Mouse (Mus musculus): ENCODE data around the gene Bspry.

The Bspry gene

GRCm38 (mm10) chr4:62480709-62481605, 1.1 kb downstream of the Bspry start:
- DNase-seq (ENCODE audit: low spot score), result no peak

- no peak for DNase-seq (ENCODE audit: low spot score)
These were observed 5.1 kb downstream of the Bspry start for GRCm38 (mm10) chr4:62484928-62485327.

GRCm38 (mm10) chr4:62485450-62486161, 5.8 kb downstream of the Bspry start:
- DNase-seq (ENCODE audit: low spot score), result no peak

DNA sequence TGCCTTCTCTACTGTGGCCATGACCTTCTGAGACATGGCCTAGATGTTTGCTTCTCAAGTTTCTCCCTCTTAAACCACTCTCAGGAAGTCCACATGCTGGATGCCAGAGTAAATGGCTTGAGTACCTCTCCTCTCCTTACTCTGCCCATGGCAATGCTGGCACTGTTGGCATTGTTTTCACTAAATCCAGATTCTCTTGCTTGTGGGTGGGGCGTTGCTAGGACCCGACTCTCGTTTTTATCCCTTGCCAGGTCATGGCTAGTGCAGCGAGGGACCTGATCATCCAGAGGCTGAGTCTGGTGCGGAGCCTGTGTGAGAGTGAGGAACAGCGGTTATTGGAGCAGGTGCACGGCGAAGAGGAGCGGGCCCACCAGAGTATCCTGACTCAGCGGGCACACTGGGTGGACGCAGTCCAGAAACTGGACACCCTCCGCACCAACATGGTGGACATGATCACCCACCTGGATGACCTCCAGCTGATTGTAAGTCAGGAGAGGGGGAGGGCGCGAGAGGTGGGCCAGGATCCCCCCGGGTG, 6.4 kb downstream of the Bspry start:
- no peak for DNase-seq (ENCODE audit: low spot score)

DNA sequence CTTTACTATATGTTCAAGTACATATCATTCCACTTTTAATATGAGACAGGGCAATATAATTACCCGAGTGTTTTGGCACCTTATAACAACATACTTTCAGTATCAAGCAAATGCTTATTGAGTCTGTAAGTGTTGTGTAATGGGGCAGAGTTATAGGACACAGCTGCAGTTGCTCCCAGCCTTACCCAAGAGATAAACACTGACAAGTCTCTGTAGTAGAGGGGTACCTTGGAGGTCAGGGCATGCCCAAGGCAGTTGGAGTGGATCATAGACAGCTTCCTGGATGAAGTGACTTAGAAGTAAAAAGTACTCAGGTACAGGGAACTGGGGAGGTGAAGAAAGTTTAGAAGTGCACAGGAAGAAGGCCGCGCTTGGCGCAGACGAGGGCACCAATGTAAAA, 7.3 kb downstream of the Bspry start:
- DNase-seq (ENCODE audit: low spot score), result no peak

DNA sequence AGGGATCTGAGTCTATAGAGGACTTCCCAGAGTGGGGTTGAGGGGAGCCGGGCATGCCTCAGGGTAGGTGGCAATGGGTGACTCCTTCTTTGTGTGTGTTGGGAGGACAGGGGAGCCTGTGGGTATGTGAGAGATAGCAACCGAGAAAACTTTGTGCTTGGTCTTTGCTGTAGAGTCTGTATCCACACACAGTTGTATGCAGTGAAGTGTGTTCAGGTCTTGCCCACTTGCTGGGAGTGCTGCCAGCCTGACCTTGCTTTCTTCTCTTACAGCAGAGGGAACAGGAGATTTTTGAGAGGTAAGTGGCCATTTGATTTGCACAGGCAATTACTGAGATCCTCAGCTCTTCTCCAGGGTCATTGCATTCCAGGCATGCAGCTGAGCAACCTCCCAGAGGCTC, 8.1 kb downstream of the Bspry start:
- DNase-seq (ENCODE audit: low spot score), result no peak

GRCm38 (mm10) chr4:62492682-62493081, 12.8 kb downstream of the Bspry start:
- no peak for DNase-seq (ENCODE audit: low spot score)

DNA sequence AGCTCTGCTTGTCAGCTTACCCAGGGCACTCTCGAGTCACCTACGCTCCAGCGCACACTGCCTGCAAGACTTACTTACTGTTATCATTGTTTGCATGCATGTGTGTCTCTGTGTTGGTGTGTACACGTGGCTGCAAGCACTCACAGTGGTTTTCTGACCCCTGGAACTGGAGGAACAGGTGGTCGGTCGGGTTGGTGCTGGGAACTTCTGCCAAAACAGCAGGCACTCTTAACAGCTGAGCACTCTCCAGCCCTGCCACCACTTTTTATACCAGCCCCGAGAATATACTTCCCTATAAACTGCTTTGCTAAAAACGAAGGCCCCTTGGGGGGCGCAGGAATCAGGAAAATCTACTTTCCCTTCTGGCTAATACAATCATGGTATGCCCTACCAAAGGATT, 14.4 kb downstream of the Bspry start:
- no peak for DNase-seq (ENCODE audit: low spot score)

DNA sequence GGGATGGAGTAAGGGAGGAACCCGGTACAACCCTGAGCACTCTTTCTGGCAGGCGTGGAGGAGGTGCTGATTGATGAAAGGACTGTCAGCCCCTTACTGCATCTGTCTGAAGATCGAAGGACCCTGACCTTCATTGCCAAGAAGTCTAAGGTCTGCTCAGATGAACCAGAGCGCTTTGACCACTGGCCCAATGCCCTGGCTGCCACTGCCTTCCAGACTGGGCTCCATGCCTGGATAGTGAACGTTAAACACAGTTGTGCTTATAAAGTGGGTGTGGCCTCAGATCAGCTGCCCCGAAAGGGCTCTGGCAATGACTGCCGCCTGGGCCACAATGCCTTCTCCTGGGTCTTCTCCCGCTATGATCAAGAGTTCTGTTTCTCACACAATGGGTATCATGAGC, 16.1 kb downstream of the Bspry start:
- no peak for DNase-seq (ENCODE audit: low spot score)

DNA sequence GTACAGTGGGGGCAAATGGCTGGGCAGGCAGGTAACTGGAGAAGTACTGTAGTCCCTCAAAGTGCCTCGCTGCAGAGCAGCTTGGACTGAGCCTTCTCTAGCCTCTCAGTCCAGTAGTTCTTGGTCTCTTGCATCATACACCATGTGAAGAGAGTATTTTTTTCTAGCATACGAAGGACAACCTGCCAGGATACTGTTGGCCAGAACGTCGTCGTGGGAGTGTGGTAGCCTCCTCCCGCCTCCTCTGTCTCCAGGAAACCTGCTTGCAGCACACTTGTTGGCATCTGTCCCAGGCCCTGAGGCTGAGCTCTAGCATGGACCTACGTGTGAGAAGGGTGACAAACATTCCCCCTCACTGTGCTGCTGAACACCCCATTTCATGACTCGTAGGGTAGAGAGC, 17.0 kb downstream of the Bspry start:
- DNase-seq (ENCODE audit: low spot score), result peak; percentile 74

GRCm38 (mm10) chr4:62500799-62501198, 20.9 kb downstream of the Bspry start:
- DNase-seq (ENCODE audit: low spot score), result no peak

DNA sequence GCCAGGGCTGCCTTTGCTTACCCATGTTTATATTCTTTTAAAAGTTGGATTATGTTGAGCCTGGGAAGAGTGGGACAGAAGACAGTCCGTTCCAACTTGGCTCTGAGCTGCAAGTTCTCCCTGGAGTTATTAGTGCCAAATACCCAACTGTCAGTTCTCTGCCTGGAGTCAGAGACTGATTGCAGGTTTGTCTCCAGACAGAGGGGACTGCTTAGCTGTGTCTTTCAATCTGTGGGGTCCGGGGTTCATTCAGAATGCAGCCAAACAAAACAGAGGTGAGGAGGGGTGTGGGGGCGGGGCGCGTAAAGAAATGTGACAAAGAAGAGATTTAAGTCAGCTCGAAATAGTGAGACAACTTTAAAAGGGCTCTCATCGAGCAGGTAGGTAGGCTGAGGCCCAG, 21.7 kb downstream of the Bspry start:
- no peak for DNase-seq (ENCODE audit: low spot score)

DNA sequence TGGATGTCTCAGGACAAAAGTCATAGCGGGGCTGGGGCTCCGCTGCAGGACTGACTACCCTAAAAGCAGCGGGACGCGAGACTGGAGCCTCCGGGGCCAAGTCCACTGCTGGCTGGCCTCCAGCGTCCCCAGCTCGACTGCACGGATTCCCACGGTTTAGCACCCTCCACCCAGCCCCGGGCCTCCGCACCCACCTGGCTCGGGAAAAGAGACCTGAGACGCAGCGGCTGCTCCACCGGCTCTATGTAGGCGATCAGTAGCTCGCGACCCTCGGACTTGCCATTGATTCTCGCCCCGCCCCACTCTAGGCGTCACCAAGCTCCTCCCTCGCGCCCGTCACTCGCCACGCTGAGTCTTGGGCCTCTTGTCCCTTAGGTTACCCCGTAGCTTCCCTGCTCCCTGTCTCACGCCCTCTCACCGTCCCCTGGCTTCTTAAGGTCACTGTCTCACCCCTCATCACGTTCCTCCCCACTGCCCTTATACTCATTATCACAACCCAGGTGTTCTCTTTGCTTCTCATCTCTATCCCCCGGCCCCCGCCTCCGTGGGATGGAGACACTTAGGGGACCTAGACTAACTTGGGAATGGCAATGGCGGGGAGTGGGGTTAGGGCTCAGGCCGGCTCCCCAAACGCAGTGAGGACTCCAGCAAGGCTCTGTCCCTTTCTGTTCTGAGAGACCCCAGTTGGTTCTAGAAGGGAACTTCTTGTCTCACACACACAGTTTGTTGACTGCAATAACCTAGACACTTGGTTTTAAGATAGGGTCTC, 22.3 kb downstream of the Bspry start:
- peak; percentile 83 for DNase-seq (ENCODE audit: low spot score)

DNA sequence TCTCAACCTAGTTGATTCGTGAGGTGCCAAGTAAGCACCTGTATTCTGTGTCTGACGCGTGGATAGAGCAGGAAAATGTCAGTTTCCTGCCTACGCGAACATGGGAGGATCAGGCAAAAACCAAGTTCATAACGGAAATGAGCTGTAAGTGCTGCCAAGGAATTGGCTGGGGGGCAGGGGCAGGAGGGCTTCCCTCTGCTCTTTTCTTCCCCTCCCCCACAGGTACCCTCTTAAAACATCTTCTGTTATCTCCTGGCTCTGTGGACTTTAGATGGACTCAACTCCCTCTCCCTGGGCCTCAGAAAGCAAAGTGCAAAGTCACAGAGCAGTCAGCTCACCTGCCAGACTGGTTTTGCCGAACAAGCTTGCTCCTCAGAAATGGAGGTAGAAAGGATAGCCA, 23.1 kb downstream of the Bspry start:
- no peak for DNase-seq (ENCODE audit: low spot score)

DNA sequence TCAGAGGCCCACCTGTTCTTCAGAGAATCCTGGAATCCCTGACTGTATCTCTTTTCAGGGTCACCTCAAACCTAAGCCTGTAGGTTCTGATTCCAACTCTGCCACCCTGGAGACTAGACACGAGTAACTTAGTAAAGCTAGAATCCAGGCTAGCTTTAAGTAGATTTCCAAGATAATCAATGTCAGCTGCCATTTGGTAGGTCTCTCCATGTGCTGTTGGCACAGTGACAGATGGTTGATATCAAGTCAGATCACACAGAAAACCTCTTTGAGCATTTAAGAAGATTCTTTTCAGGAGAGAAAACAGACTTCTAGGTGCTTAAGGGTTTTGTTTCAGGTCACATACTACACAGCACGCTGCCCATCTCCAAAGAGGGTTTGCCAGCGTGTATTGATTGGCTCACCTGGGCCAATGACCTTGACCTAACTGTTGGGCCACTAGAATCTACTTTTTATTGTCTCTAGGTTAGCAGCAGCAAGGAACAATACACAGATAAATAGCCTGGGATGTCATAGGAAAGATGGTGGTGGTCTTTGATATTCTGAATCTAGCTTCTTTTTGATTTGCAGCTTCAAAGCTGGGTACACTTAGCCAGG, 23.6 kb downstream of the Bspry start, which contains the start of gene Hdhd3:
Gene Hdhd3 (minus strand): TSS at position 94 of the 597 bp plus-strand sequence.
- no peak for DNase-seq (ENCODE audit: low spot score)

DNA sequence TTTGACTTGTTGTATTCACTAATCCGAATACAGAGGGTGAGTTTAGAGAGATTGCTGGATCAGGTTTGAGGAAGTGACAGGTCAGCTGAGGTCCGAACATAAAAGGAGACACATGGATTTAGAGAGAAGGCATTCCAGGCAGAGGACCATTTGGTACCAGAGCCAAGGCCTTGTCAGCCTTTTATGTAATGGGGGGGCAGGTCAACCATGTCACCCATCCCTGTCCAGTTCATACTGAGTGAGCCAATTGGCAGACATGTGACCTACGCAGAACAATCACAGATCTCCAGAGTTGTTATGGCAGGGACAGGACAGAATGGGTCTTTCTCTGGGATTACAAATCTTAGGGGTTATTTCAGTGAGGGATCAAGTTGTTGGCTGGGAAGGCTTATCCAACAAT, 26.1 kb downstream of the Bspry start:
- no peak for DNase-seq (ENCODE audit: low spot score)

DNA sequence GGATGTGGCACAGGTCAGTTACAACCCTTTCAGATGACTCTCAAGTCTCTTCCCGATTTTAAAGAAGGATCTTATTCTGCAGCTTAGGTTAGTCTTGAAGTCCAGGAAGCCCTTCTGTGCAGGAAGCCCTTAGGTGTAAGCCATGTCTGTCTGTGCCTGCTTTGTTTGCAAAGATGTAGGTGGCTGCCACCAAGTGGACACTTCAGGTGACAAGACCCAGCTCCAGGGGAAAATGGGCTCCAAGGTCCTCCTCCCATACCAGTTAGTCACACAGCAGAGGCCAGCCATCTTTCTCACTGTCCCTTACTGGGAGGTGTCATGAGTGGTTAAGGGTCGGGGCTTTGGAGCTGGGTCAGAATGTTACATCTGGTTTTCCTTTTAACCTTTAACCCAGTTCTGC, 26.9 kb downstream of the Bspry start:
- DNase-seq (ENCODE audit: low spot score), result no peak

DNA sequence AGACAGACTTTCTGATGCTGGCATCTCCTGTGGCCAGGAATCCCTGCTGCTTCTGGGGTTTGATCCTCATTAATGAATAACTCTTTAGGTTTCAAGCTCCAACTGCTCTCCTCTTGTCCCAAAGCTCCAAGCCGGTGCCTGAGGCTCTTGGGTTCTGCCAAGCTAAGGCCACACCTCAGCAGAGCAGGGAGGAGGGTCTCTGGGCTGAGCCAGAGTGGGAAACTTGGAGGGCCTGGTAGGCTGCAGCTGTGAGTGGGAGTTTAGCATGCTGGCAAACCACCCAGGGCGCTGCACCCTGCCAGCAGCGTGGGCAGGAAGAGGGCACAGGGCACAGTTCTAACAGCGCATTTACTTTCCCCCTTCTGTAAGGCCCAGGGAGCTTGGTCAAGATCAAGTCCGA, 29.0 kb downstream of the Bspry start:
- no peak for DNase-seq (ENCODE audit: low spot score)

DNA sequence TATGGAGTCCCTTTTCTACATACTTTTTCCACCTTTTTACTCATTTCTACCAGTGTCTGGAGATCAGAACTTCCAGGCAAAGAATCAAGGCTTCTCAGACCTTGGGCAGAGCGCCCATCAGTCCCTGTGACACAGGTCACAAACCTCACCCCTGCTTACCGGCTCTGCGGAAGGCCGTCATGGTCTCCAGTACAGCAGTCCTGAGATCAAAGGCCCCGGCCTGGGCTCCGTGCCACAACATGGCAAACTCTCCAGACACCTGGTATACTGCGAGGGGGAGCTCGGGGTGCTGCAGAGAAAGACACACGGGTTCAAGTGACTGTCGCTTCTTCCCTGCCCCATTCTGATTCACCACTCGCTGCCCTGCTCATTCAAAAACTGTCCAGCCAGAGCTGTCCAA, 30.1 kb downstream of the Bspry start:
- DNase-seq (ENCODE audit: low spot score), result peak; percentile 58

DNA sequence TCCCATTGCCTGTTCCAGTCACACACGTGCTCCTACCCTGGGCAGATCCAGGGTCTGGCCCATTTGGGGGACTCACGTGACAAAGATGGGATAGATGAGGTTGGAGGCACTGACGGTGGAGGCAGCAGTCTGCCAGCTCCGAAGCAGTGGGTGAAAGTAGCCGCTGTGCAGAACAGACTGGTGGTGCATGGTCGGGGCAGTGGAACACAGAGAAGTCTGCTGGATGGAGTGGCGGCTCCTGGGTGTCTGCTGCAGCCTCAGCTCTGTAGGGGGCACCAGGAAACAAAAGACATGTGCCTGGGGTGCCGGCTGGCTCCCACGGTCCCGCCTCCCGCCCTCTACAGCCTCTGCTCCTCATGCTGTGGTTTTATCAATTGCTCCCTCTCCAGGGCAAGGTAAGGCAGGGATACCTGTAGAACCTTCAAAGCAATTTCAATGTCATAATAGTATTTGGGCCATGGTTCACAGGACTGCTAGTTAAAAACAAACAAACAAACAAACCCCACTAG, 34.2 kb downstream of the Bspry start:
- DNase-seq (ENCODE audit: low spot score), result no peak

GRCm38 (mm10) chr4:62514995-62515394, 35.1 kb downstream of the Bspry start:
- DNase-seq (ENCODE audit: low spot score), result no peak

DNA sequence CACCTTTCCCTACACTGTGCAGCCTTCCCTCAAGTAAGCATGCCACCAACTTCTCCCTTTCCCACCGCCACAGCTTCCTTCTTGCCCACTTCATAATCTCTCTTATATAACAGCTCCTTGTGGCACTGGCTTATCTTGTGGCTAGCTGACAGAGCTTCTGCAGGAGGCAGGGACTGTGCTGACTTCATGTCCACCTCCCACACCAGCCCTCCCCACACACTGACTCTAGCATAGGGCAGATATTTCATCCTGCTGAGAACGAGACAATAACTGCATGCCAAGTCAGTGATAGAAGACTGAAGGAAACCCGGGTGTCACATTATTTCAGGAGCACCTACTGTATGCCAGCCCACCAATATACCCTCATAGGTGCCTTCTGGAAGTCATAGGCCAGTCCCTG, 35.6 kb downstream of the Bspry start:
- DNase-seq (ENCODE audit: low spot score), result no peak

Measured in ovary, postnatal 14 days (tissue).